Mouse (Mus musculus) midbrain, postnatal 0 days (tissue): ENCODE measurements around the gene Creb3l4. TPM values are rescaled to one million over a fixed set of nuclear protein-coding genes. Genes with fewer than 3 reads are reported as not detected.
"Not testable (repeated sequence)": the region's sequence is repeated elsewhere in the genome, so short reads cannot be mapped to it uniquely, and the experiment has no call there.

Experiments used
- ATAC-seq: fragments of 200-750 bp; cut with Nextera tagmentation; 2 replicates; pipeline ENCODE4 v1.8.0; 2017; ENCODE audit warnings: moderate number of reproducible peaks, mild to moderate bottlenecking, moderate TSS enrichment, moderate library complexity; ENCODE audit not compliant: low FRiP score
- DNase-seq: peaks from one replicate; pipeline ENCODE4 v3.0.0-alpha.2; 2015; ENCODE audit warnings: low spot score
- H3K27ac ChIP-seq: fragments of 300-500 bp; sonication (generic); 2 replicates; pipeline ENCODE4 v1.5.1; 2014; ENCODE audit warnings: low read depth, mild to moderate bottlenecking, low read length, mixed read lengths
- H3K27me3 ChIP-seq: fragments of 300-500 bp; sonication (generic); 2 replicates; pipeline ENCODE4 v1.6.1; 2014; ENCODE audit warnings: low read length, control low read depth, mixed read lengths; ENCODE audit not compliant: insufficient read depth
- H3K36me3 ChIP-seq: fragments of 300-500 bp; sonication (generic); 2 replicates; pipeline ENCODE4 v1.6.1; 2014; ENCODE audit warnings: low read length, control low read depth, mixed read lengths; ENCODE audit not compliant: insufficient read depth
- H3K4me1 ChIP-seq: fragments of 300-500 bp; sonication (generic); 2 replicates; pipeline ENCODE4 v1.6.1; 2014; ENCODE audit warnings: mild to moderate bottlenecking, control low read depth, antibody characterized with exemption, low read length, mixed read lengths; ENCODE audit not compliant: insufficient read depth
- H3K4me2 ChIP-seq: fragments of 300-500 bp; sonication (generic); 2 replicates; pipeline ENCODE4 v1.6.1; 2014; ENCODE audit warnings: low read depth, mild to moderate bottlenecking, low read length, mixed read lengths; ENCODE audit not compliant: poor library complexity, severe bottlenecking
- H3K4me3 ChIP-seq: fragments of 300-500 bp; sonication (generic); 2 replicates; pipeline ENCODE4 v1.5.1; 2014; ENCODE audit warnings: low read depth, mild to moderate bottlenecking, low read length, moderate library complexity
- H3K9ac ChIP-seq: fragments of 300-500 bp; sonication (generic); replicated peaks from 2 replicates; pipeline ENCODE4 v1.6.1; 2014; ENCODE audit warnings: mild to moderate bottlenecking, low read length, moderate library complexity, mixed read lengths; ENCODE audit not compliant: poor library complexity, severe bottlenecking
- H3K9me3 ChIP-seq: fragments of 300-500 bp; sonication (generic); 2 replicates; pipeline ENCODE4 v1.6.1; 2016; ENCODE audit warnings: low read length, control low read depth
- CTCF ChIP-seq: IDR thresholded peaks from 2 replicates; pipeline ENCODE4 v1.5.1; 2016; ENCODE audit warnings: antibody characterized with exemption, mild to moderate bottlenecking
- WGBS: fragments of 180-500 bp; shearing (Covaris S2); extraction: QIAGEN DNeasy Blood & Tissue Kit; methylation state at CpG from one replicate; pipeline ENCODE4 v1.1.7; 2014; 5-methylcytosine and 5-hydroxymethylcytosine counted together
- polyA plus RNA-seq: library from polyadenylated mRNA; unstranded; fragments of >200 nt; fragmentation: Nextera tagmentation; extraction: Ambion mirVana; gene quantifications from 2 replicates; pipeline ENCODE4 v1.2.1, GENCODE M21; 2015
- total RNA-seq: library from RNA; depleted of rRNA; stranded (reverse); fragments of >200 nt; gene quantifications from 2 replicates; pipeline ENCODE4 v1.2.3, GENCODE M21; 2014; rRNA removed

The Creb3l4 gene
- 0.77 and 1.6 TPM in 2 replicates for total RNA-seq
- 1.2 and 1.7 TPM in 2 replicates for polyA plus RNA-seq

DNA sequence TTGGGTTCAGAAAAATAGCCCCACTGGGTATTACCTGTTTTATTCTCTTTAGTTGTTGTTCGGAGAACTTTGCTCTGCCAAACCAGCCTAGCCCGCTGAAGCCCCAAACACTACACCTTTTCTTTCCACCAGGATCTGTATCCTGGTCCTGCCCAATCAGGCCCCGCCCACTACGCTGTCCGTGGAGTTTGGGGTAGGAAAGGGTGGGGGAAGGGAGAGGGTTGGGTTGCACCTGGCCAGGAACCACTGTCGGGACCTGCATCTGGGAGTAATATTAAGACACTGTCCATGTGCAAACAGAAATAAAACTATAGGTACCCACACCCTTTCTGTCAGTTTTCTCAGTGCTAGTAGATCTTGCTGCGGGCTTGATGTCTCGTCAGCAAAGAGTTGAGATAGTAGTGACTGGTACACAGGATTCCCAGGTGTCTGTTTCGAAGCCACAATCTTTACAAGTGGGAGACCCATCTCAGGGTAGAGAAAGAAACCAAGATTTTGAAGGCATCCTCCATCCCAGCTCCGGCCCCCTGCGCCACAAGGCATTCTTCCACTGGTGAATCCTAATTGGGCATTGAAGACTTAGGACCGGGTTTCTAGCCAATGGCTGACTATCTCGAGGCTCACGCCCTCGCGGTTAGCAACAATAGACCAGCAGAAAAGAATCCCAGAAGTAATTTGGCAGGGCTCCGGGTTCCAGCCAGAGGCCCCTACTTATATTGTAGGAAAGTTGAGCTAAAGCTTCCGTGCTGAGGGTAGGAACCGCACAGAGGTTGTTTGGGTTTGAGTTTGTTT lies at the start of gene Creb3l4:
Gene Creb3l4 (minus strand): TSS at position 529 of the 792 bp plus-strand sequence.
- peak within 1 kb of the TSS; percentile 22 for H3K4me3 ChIP-seq
- ATAC-seq (no peak), DNase-seq (peak; percentile 78)
- H3K9me3 ChIP-seq, result no peaks in the 10 kb centered on the region
- TF ChIP-seq CTCF, result no peak
- H3K4me1 ChIP-seq, result 0 out of 2 replicates have a peak, but pooled peaks cover 3% of the 10 kb centered on the region
- no peak within 1 kb of the TSS for H3K27ac ChIP-seq
- 3% methylated on average over 19 of the region's 19 CpGs for WGBS
- peak within 1 kb of the TSS; percentile 46 for H3K4me2 ChIP-seq
- no peaks in the 10 kb centered on the region for H3K36me3 ChIP-seq
- no peaks in the 10 kb centered on the region for H3K27me3 ChIP-seq
- H3K9ac ChIP-seq, result 0 out of 2 replicates have a peak within 1 kb of the TSS, but pooled peaks have one; percentile 19

DNA sequence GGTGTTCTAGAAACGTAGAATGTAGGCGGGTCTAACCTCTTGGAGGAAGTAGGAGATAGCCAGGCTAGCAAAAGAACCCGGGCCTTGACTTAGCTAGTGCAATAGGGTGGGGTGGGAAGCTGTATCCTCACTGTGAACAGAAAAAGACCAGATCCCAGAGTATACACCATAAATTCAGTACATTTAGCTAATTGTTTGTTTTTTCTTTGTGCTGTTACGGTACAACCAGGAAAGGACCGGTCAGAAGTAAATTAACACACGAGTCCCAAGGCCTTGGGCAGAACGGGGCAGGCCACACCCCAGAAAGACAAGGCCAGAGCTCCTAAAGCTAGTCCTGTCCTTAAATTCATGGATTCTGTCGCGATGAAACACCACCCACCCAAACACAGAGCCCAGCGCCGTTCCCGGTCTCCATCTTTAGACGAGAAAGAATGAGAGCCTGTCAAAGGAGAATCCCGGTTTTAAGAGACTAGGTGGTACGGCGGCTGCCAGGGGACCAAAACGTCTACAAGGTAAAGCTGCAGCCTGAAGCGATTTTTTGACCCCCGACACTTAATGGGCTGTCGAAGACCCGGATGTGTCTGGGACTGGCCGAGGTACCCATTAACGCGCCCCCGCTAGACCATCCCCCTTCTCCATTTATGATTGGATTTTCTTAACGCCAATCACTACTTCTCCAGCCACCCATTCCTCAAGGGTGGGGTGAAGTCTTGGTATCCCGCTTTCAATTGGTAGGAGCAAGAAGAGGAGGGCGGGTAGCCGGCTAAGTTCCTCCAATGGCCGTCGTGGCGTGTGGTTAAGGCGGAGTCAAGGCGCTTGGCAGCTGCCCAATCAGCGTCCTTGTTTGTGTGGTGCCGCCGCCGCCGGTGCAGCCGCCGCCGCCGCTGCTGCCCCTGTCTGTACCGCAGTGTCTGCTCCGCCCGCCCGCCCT lies 49.3 kb upstream of the Creb3l4 start, which contains the start of gene Gatad2b:
Gene Gatad2b (plus strand): TSS at position 834 of the 931 bp plus-strand sequence.
- Histone ChIP-seq H3K4me3 (peak within 1 kb of the TSS; percentile 85), H3K9ac (peak within 1 kb of the TSS; percentile 93), H3K27me3 (no peaks in the 10 kb centered on the region), H3K27ac (peak within 1 kb of the TSS; percentile 96), H3K4me2 (peak within 1 kb of the TSS; percentile 89), H3K36me3 (no peaks in the 10 kb centered on the region), H3K9me3 (no peaks in the 10 kb centered on the region), H3K4me1 (peaks cover 10% of the 10 kb centered on the region; the same call in 1 of the 2 replicates)
- ATAC-seq (peak; percentile 98), DNase-seq (peak; percentile 100)
- WGBS, result under 1% methylated on average over 47 of the region's 47 CpGs
- TF ChIP-seq CTCF, result 0 out of 2 replicates have a peak, but pooled peaks have one; percentile 0

GRCm38 (mm10) chr3:90291982-90292344 lies 48.7 kb upstream of the Creb3l4 start:
- Histone ChIP-seq H3K4me3 (peak overlapping the region; percentile 85), H3K4me2 (peak overlapping the region; percentile 58), H3K27ac (peak overlapping the region; percentile 96), H3K9ac (peak overlapping the region; percentile 80), H3K36me3 (no peaks in the 10 kb centered on the region), H3K9me3 (no peaks in the 10 kb centered on the region), H3K4me1 (peaks cover 10% of the 10 kb centered on the region; the same call in 1 of the 2 replicates), H3K27me3 (no peaks in the 10 kb centered on the region)
- 34% methylated on average over 2 of the region's 2 CpGs for WGBS
- no peak for DNase-seq
- ATAC-seq, result no peak
- TF ChIP-seq CTCF, result no peak

DNA sequence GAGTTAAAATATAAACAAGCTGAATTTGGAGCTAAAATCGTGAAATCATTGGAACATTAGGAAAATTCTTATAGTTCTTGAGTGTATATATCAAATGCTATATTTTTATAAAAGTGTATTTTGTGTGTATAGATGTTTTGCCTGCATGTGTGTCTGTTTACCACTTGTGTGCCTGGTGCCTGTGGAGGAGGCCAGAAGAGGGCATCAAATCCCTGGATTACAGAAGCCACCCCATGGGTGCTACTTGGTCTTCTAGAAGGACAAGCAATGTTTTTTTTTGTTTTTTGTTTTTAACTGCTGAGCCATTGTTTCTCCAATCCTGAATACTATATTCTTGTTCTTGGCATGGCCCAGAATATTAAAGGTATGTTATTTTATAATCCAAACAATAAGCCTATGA lies 47.3 kb upstream of the Creb3l4 start:
- WGBS, result 92% methylated on average over 1 of the region's 1 CpGs
- TF ChIP-seq CTCF, result 0 out of 2 replicates have a peak, but pooled peaks have one; percentile 28
- H3K27me3 ChIP-seq, result no peaks in the 10 kb centered on the region
- no peak overlapping the region for H3K9ac ChIP-seq
- ATAC-seq (no peak), DNase-seq (no peak)
- H3K27ac ChIP-seq, result no peak overlapping the region
- no peak overlapping the region for H3K4me2 ChIP-seq
- no peaks in the 10 kb centered on the region for H3K36me3 ChIP-seq
- no peak overlapping the region for H3K4me3 ChIP-seq
- no peaks in the 10 kb centered on the region for H3K9me3 ChIP-seq
- peaks cover 10% of the 10 kb centered on the region; the same call in 1 of the 2 replicates for H3K4me1 ChIP-seq

DNA sequence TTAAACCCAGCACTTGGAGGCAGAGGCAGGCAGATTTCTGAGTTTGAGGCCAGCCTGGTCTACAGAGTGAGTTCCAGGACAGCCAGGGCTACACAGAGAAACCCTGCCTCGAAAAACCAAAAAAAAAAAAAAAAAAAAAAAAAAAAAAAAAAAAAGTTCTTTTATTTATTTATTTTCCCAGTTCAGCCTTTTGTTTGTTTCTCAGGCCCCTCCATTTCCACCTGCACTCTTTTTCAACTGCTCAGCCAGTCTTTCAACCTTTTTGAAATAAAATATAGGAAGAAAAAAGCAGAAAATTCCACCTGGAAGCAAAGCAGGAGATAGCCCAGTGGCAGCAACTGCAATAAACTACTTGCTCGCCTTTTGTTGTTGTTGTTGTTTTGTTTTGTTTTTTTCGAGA lies 46.1 kb upstream of the Creb3l4 start:
- H3K9me3 ChIP-seq, H3K9ac ChIP-seq, H3K4me2 ChIP-seq, H3K4me3 ChIP-seq, H3K27ac ChIP-seq, H3K27me3 ChIP-seq, H3K36me3 ChIP-seq, DNase-seq, H3K4me1 ChIP-seq, ATAC-seq: not testable (repeated sequence)
- 73% methylated on average over 2 of the region's 3 CpGs for WGBS
